17 mouse cellular contexts compared by ENCODE assay signal in genomic region chr2:152336856-152337255, GRCm38 (mm10). TPM values are rescaled to one million over a fixed set of nuclear protein-coding genes. Genes with fewer than 3 reads are reported as not detected.
DNase-seq lines count a peak whose midpoint lies in the region; ATAC-seq and TF ChIP-seq lines count a peak whose summit lies in the region.
"Had no signal": no experiment of that assay in that cellular context is flagged by ENCODE, and none has a peak within 500 bp of the region (broad histone marks: within the 10 kb centered on the region; RNA-seq: fewer than 3 reads in every experiment).

No protein-coding gene starts in this region.

- WGBS in liver, adult 2 months = 35% methylated on average over 1 of the region's 1 CpGs
- WGBS in liver, embryonic 12.5 days (ENCODE audit: insufficient replicate concordance) = 67% methylated on average over 1 of the region's 1 CpGs
- 42% methylated on average over 1 of the region's 1 CpGs for WGBS in lung, embryonic 16.5 days
- 83% methylated on average over 1 of the region's 1 CpGs for WGBS in forebrain, embryonic 10.5 days

- H3K4me3 ChIP-seq in liver, adult 2 months (ENCODE audit: insufficient read depth, low read depth, low read length) = no peak overlapping the region
- H3K4me3 ChIP-seq in liver, embryonic 12.5 days = no peak overlapping the region
- no peak overlapping the region for H3K4me3 ChIP-seq in lung, embryonic 16.5 days (ENCODE audit: low read length)
- no peak overlapping the region for H3K4me3 ChIP-seq in forebrain, embryonic 10.5 days
- H3K4me3 ChIP-seq: gastrocnemius, adult 2 months; hindbrain, embryonic 15.5 days; midbrain, embryonic 12.5 days had no signal

- ATAC-seq in liver, embryonic 12.5 days = no peak
- ATAC-seq in lung, embryonic 16.5 days (ENCODE audit: low read depth) = peak; percentile 18; the same call in 1 of the 2 replicates
- ATAC-seq: forebrain, embryonic 16.5 days had no signal

- no peaks in the 10 kb centered on the region for H3K27me3 ChIP-seq in liver, adult 2 months (ENCODE audit: control insufficient read depth, insufficient read depth, low read length)
- H3K27me3 ChIP-seq in liver, embryonic 12.5 days (replicated peaks) = peaks cover 12% of the 10 kb centered on the region
- no peaks in the 10 kb centered on the region for H3K27me3 ChIP-seq in lung, embryonic 16.5 days (ENCODE audit: control insufficient read depth, insufficient read depth, low read depth, low read length)
- peaks cover 8% of the 10 kb centered on the region for H3K27me3 ChIP-seq in forebrain, embryonic 10.5 days (ENCODE audit: poor library complexity, severe bottlenecking)
- H3K27me3 ChIP-seq: hindbrain, embryonic 15.5 days had no signal

- peak; percentile 68 to 73 for DNase-seq in cerebellum, postnatal 10 days
- no peak for DNase-seq in cerebellum, adult 8-10 months
- DNase-seq in liver, adult 2 months (ENCODE audit: extremely low read depth, low read depth, low spot score) = peak; percentile 63
- no peak for DNase-seq in heart, adult 8-10 months (ENCODE audit: low spot score)
- DNase-seq in forebrain, embryonic 10.5 days (ENCODE audit: extremely low spot score, low spot score) = no peak
- DNase-seq in gastrocnemius, postnatal 4 days (ENCODE audit: low spot score in 2 of 2) = no peak
- DNase-seq: gastrocnemius, adult 2 months; heart, adult 18-20 months; heart, postnatal 10 days had no signal

- H3K4me1 ChIP-seq in liver, adult 2 months (ENCODE audit: control insufficient read depth, insufficient read depth, low read length) = peaks cover 26% of the 10 kb centered on the region
- peaks cover 29% of the 10 kb centered on the region for H3K4me1 ChIP-seq in liver, embryonic 12.5 days
- peaks cover 9% of the 10 kb centered on the region for H3K4me1 ChIP-seq in lung, embryonic 16.5 days (replicated peaks; ENCODE audit: control insufficient read depth, insufficient read depth, low read length)
- H3K4me1 ChIP-seq in forebrain, embryonic 10.5 days = peaks cover 19% of the 10 kb centered on the region
- H3K4me1 ChIP-seq: hindbrain, embryonic 15.5 days; midbrain, embryonic 12.5 days had no signal

- no peak overlapping the region for H3K9ac ChIP-seq in liver, adult 2 months (ENCODE audit: low read depth, low read length)
- H3K9ac ChIP-seq in liver, embryonic 12.5 days = no peak overlapping the region
- no peak overlapping the region for H3K9ac ChIP-seq in lung, embryonic 16.5 days (ENCODE audit: low read length)
- H3K9ac ChIP-seq: hindbrain, embryonic 15.5 days; midbrain, embryonic 12.5 days had no signal

- H3K27ac ChIP-seq in liver, adult 2 months (replicated peaks; ENCODE audit: insufficient read depth, low read depth, low read length) = no peak overlapping the region
- H3K27ac ChIP-seq in liver, embryonic 12.5 days = no peak overlapping the region
- peak overlapping the region; percentile 79 for H3K27ac ChIP-seq in lung, embryonic 16.5 days (ENCODE audit: low read length)
- no peak overlapping the region for H3K27ac ChIP-seq in forebrain, embryonic 10.5 days
- H3K27ac ChIP-seq: gastrocnemius, adult 2 months; hindbrain, embryonic 15.5 days; macrophage; midbrain, embryonic 12.5 days had no signal

- no peak for TF ChIP-seq CTCF in liver, adult 2 months (IDR thresholded peaks at IDR 0.05; ENCODE audit: low read depth, low read length)

- H3K36me3 ChIP-seq in liver, adult 2 months (ENCODE audit: control insufficient read depth, insufficient read depth, low read length) = no peaks in the 10 kb centered on the region
- peaks cover 18% of the 10 kb centered on the region for H3K36me3 ChIP-seq in liver, embryonic 12.5 days
- H3K36me3 ChIP-seq in lung, embryonic 16.5 days (ENCODE audit: control insufficient read depth, insufficient read depth, low read length) = no peaks in the 10 kb centered on the region
- no peaks in the 10 kb centered on the region for H3K36me3 ChIP-seq in forebrain, embryonic 10.5 days (replicated peaks)
- H3K36me3 ChIP-seq: hindbrain, embryonic 15.5 days; midbrain, embryonic 12.5 days had no signal

- H3K9me3 ChIP-seq in liver, embryonic 12.5 days (replicated peaks) = no peaks in the 10 kb centered on the region
- no peaks in the 10 kb centered on the region for H3K9me3 ChIP-seq in lung, embryonic 16.5 days (ENCODE audit: control insufficient read depth, low read length)
- no peaks in the 10 kb centered on the region for H3K9me3 ChIP-seq in forebrain, embryonic 10.5 days
- H3K9me3 ChIP-seq: hindbrain, embryonic 15.5 days; midbrain, embryonic 12.5 days had no signal

- H3K4me2 ChIP-seq in liver, embryonic 12.5 days = no peak overlapping the region
- no peak overlapping the region for H3K4me2 ChIP-seq in lung, embryonic 16.5 days (ENCODE audit: low read depth, low read length)
- H3K4me2 ChIP-seq: hindbrain, embryonic 15.5 days; midbrain, embryonic 12.5 days had no signal

- TF ChIP-seq POLR2A in liver, adult 2 months (IDR thresholded peaks at IDR 0.05; ENCODE audit: extremely low read depth, insufficient read depth, low read length) = no peak

- H3K79me2 ChIP-seq in liver, adult 2 months (ENCODE audit: control insufficient read depth, insufficient read depth, low read length) = no peaks in the 10 kb centered on the region; the same call in 1 of the 2 replicates

RNA-seq across cellular contexts. Expression of gene Rbck1, which starts 4.4 kb away (rescaled TPM):
- total RNA-seq in liver, adult 2 months (2014; rRNA removed) = 43.4 and 47.7 TPM in 2 replicates
- 92.8 and 107 TPM in 2 replicates for polyA plus RNA-seq in liver, adult 2 months (2012; rRNA removed)
- polyA plus RNA-seq in liver, embryonic 12.5 days (2016; fragmentation: Nextera tagmentation; extraction: Ambion mirVana) = 67.4 and 69.6 TPM in 2 replicates
- 88.1 and 92.0 TPM in 2 replicates for polyA plus RNA-seq in lung, embryonic 16.5 days (2015; fragmentation: Nextera tagmentation; extraction: Ambion mirVana)
- total RNA-seq in heart, adult 8-10 months (2022) = 10 to 100 TPM; 36.1 to 51.7 (median 47.6) TPM
- 98.1 and 98.2 TPM in 2 replicates for polyA plus RNA-seq in forebrain, embryonic 10.5 days (2016; fragmentation: Nextera tagmentation; extraction: Ambion mirVana)
- total RNA-seq in gastrocnemius, postnatal 4 days (2021) = 10 to 100 TPM; 60.1 to 67.8 TPM

RNA-seq across cellular contexts. Expression of gene Trib3, which starts 7.0 kb away (rescaled TPM):
- total RNA-seq in liver, adult 2 months (2014; rRNA removed) = 14.7 and 16.2 TPM in 2 replicates
- 4.9 and 5.4 TPM in 2 replicates for polyA plus RNA-seq in liver, adult 2 months (2012; rRNA removed)
- 6.1 and 7.2 TPM in 2 replicates for polyA plus RNA-seq in liver, embryonic 12.5 days (2016; fragmentation: Nextera tagmentation; extraction: Ambion mirVana)
- polyA plus RNA-seq in lung, embryonic 16.5 days (2015; fragmentation: Nextera tagmentation; extraction: Ambion mirVana) = 5.0 and 5.2 TPM in 2 replicates
- total RNA-seq in heart, adult 8-10 months (2022) = 1 to 10 TPM; 3.3 to 4.2 (median 4.1) TPM
- 2.3 and 3.1 TPM in 2 replicates for polyA plus RNA-seq in forebrain, embryonic 10.5 days (2016; fragmentation: Nextera tagmentation; extraction: Ambion mirVana)
- total RNA-seq in gastrocnemius, postnatal 4 days (2021) = 1 to 10 TPM; 1.4 to 1.7 TPM

RNA-seq across cellular contexts. Expression of gene Nrsn2, which starts 39.6 kb away (rescaled TPM):
- total RNA-seq in liver, adult 2 months (2014; rRNA removed) = not detected in 2 replicates
- polyA plus RNA-seq in liver, adult 2 months (2012; rRNA removed) = not detected in 2 replicates
- polyA plus RNA-seq in liver, embryonic 12.5 days (2016; fragmentation: Nextera tagmentation; extraction: Ambion mirVana) = 0.08 TPM in 1 of 2 replicates, not detected in the other
- 0.40 and 0.62 TPM in 2 replicates for polyA plus RNA-seq in lung, embryonic 16.5 days (2015; fragmentation: Nextera tagmentation; extraction: Ambion mirVana)
- not detected for total RNA-seq in heart, adult 8-10 months (2022)
- 1.1 and 2.4 TPM in 2 replicates for polyA plus RNA-seq in forebrain, embryonic 10.5 days (2016; fragmentation: Nextera tagmentation; extraction: Ambion mirVana)
- total RNA-seq in gastrocnemius, postnatal 4 days (2021) = under 1 TPM in 1 of 2 experiments, not detected in 1; 0.23 TPM
- total RNA-seq: gastrocnemius, adult 2 months; heart, adult 18-20 months; heart, postnatal 10 days had no signal
- polyA plus RNA-seq: C2C12; macrophage; urinary bladder, adult 2 months had no signal

RNA-seq across cellular contexts. Expression of gene Tbc1d20, which starts 43.2 kb away (rescaled TPM):
- total RNA-seq in liver, adult 2 months (2014; rRNA removed) = 13.0 and 15.9 TPM in 2 replicates
- 23.6 and 25.1 TPM in 2 replicates for polyA plus RNA-seq in liver, adult 2 months (2012; rRNA removed)
- polyA plus RNA-seq in liver, embryonic 12.5 days (2016; fragmentation: Nextera tagmentation; extraction: Ambion mirVana) = 17.9 and 18.4 TPM in 2 replicates
- polyA plus RNA-seq in lung, embryonic 16.5 days (2015; fragmentation: Nextera tagmentation; extraction: Ambion mirVana) = 39.2 and 39.3 TPM in 2 replicates
- total RNA-seq in heart, adult 8-10 months (2022) = 10 to 100 TPM; 37.1 to 41.9 (median 37.5) TPM
- 28.4 and 28.6 TPM in 2 replicates for polyA plus RNA-seq in forebrain, embryonic 10.5 days (2016; fragmentation: Nextera tagmentation; extraction: Ambion mirVana)
- 10 to 100 TPM; 50.3 to 50.5 TPM for total RNA-seq in gastrocnemius, postnatal 4 days (2021)

Comparison
In these comparisons a context has a peak if more than half of its experiments do, and no peak if none do; other contexts are left out.
1. DNase-seq: peak in cerebellum, postnatal 10 days (2 of 2) and liver, adult 2 months (single experiment); none in cerebellum, adult 8-10 months (single experiment), heart, adult 8-10 months (single experiment), forebrain, embryonic 10.5 days (single experiment) and gastrocnemius, postnatal 4 days (0 of 2).